Mouse (Mus musculus) intestine, embryonic 16.5 days (tissue): Measurements from ENCODE around the gene Alg5. TPM values are rescaled to one million over a fixed set of nuclear protein-coding genes. Genes with fewer than 3 reads are reported as not detected.
A peak's percentile ranks its signal among the peaks of the same experiment; 100 is the strongest.
"Not testable (repeated sequence)": the region's sequence is repeated elsewhere in the genome, so short reads cannot be mapped to it uniquely, and the experiment has no call there.

Experiments
- ATAC-seq: fragments of 200-750 bp; cut with Nextera tagmentation; 2 replicates; pipeline ENCODE4 v1.8.0; 2017; ENCODE audit warnings: moderate TSS enrichment, moderate library complexity
- H3K27ac ChIP-seq: fragments of 300-500 bp; sonication (generic); 2 replicates; pipeline ENCODE4 v1.5.1; 2014; ENCODE audit warnings: mild to moderate bottlenecking, low read length
- H3K27me3 ChIP-seq: fragments of 300-500 bp; sonication (generic); replicated peaks from 2 replicates; pipeline ENCODE4 v1.6.1; 2014; ENCODE audit warnings: low read length, control low read depth, mixed read lengths; ENCODE audit not compliant: control insufficient read depth, insufficient read depth
- H3K36me3 ChIP-seq: fragments of 300-500 bp; sonication (generic); 2 replicates; pipeline ENCODE4 v1.6.1; 2014; ENCODE audit warnings: low read length, control low read depth; ENCODE audit not compliant: control insufficient read depth, insufficient read depth
- H3K4me1 ChIP-seq: fragments of 300-500 bp; sonication (generic); 2 replicates; pipeline ENCODE4 v1.6.1; 2014; ENCODE audit warnings: low read length, control low read depth, mixed read lengths; ENCODE audit not compliant: control insufficient read depth, insufficient read depth
- H3K4me2 ChIP-seq: fragments of 300-500 bp; sonication (generic); 2 replicates; pipeline ENCODE4 v1.6.1; 2014; ENCODE audit warnings: low read depth, low read length, control low read depth
- H3K4me3 ChIP-seq: fragments of 300-500 bp; sonication (generic); 2 replicates; pipeline ENCODE4 v1.5.1; 2014; ENCODE audit warnings: mild to moderate bottlenecking, low read length
- H3K9ac ChIP-seq: fragments of 300-500 bp; sonication (generic); 2 replicates; pipeline ENCODE4 v1.6.1; 2014; ENCODE audit warnings: low read depth, low read length
- H3K9me3 ChIP-seq: fragments of 300-500 bp; sonication (generic); 2 replicates; pipeline ENCODE4 v1.6.1; 2016; ENCODE audit warnings: low read length, control low read depth; ENCODE audit not compliant: control insufficient read depth
- WGBS: fragments of 180-500 bp; shearing (Covaris S2); extraction: QIAGEN DNeasy Blood & Tissue Kit; methylation state at CpG from one replicate; pipeline ENCODE4 v1.1.7; 2014; 5-methylcytosine and 5-hydroxymethylcytosine counted together
- polyA plus RNA-seq: library from polyadenylated mRNA; unstranded; fragments of >200 nt; fragmentation: Nextera tagmentation; extraction: Ambion mirVana; gene quantifications from 2 replicates; pipeline ENCODE4 v1.2.1, GENCODE M21; 2015

Alg5 gene
- 64.3 and 66.2 TPM in 2 replicates for polyA plus RNA-seq

DNA sequence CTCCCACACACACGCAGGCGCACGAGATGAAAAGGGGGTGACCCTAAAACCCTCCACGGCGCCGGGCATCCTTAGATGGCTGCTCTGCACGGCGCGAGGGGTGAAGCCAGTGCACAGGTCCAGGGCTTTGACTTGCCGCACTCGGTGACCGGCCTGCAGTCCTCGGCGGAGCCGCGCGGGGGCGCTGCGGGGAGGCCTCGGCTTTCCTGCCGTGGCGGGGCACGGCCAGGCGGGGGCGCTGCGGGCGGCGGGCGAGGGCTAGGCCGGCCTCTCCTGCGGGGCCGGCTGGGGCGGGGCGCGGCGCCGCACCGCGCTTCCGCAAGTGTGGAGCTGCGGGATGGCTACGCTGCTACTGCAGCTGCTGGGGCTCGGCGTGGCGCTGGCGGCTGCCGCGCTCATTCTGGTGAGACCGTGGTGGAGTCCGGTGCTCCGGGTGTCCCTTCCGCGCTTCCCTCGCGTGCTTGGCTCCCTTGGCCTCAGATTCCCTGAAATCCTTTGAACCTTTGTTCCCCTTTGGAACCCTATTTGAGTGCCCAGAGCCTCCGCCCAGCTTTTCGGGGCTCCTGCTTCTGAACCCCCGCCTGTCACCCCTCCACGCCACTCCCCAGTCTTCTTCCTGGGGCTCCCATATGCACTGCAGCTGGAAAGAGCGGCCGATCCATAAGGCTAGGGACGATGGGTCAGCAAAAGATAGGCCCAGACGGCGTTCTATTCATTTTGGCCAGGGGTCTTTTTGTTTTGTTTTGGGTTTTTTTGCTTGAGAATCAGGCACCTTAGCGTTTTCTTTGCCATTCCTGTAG is at the start of gene Alg5, which contains the start of gene Exosc8:
Gene Alg5 (plus strand): TSS at position 293 of the 800 bp plus-strand sequence.
Gene Exosc8 (minus strand): TSS at position 147 of the 800 bp plus-strand sequence.
- Histone ChIP-seq H3K9me3 (no peaks in the 10 kb centered on the region), H3K27me3 (no peaks in the 10 kb centered on the region), H3K27ac (peak within 1 kb of the TSS; percentile 100), H3K4me2 (peak within 1 kb of the TSS; percentile 86), H3K9ac (peak within 1 kb of the TSS; percentile 97), H3K36me3 (peaks cover 5% of the 10 kb centered on the region; the same call in 1 of the 2 replicates), H3K4me1 (peaks cover 3% of the 10 kb centered on the region; the same call in 1 of the 2 replicates), H3K4me3 (peak within 1 kb of the TSS; percentile 92)
- peak; percentile 94 for ATAC-seq
- WGBS, result under 1% methylated on average over 50 of the region's 65 CpGs

DNA sequence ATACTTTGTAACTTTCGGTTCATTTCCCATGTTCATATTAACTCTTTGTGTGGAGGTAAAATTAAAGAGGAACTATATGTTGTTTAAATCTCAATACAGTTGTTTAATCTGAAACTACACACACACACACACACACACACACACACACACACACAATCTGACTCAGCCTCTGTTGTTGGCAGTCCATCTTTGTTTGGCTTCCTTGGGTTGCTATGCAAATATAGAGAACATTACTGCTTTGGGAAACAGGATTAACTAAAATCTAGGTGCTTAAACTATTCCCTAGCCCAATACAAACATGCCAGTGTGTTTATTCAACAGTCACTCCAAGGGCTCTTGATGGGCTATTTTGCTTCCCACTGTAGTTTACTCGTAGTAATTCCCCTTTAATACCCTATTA is 48.1 kb upstream of the Alg5 start:
- Histone ChIP-seq H3K9me3 (no peaks in the 10 kb centered on the region), H3K9ac (no peak overlapping the region), H3K4me3 (no peak overlapping the region), H3K4me2 (no peak overlapping the region), H3K27me3 (no peaks in the 10 kb centered on the region), H3K27ac (no peak overlapping the region), H3K36me3 (no peaks in the 10 kb centered on the region), H3K4me1 (no peaks in the 10 kb centered on the region)
- no peak for ATAC-seq
- WGBS, result 63% methylated on average over 2 of the region's 2 CpGs

DNA sequence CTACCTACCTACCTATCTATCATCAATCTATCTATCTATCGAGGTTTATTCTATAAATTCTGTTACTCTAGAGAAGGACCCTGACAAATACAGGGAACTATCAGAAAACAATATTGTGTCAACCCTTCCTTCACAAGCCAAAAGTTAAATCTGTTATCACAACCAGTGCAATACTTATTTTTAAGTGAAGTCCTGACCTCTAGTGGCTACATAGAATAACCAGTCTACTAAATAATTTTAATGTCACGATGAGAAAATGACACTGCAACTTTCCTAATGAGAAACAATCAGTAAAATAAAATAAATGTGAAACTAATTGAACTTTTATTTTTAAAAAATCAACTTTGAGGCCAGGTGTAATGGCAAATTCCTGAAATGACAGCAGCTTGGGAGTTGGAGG is 46.2 kb upstream of the Alg5 start:
- no peaks in the 10 kb centered on the region for H3K4me1 ChIP-seq
- WGBS, result 52% methylated on average over 2 of the region's 2 CpGs
- H3K4me2 ChIP-seq, result no peak overlapping the region
- no peaks in the 10 kb centered on the region for H3K9me3 ChIP-seq
- no peaks in the 10 kb centered on the region for H3K27me3 ChIP-seq
- no peak for ATAC-seq
- H3K27ac ChIP-seq, result no peak overlapping the region
- no peak overlapping the region for H3K9ac ChIP-seq
- H3K4me3 ChIP-seq, result no peak overlapping the region
- H3K36me3 ChIP-seq, result no peaks in the 10 kb centered on the region

DNA sequence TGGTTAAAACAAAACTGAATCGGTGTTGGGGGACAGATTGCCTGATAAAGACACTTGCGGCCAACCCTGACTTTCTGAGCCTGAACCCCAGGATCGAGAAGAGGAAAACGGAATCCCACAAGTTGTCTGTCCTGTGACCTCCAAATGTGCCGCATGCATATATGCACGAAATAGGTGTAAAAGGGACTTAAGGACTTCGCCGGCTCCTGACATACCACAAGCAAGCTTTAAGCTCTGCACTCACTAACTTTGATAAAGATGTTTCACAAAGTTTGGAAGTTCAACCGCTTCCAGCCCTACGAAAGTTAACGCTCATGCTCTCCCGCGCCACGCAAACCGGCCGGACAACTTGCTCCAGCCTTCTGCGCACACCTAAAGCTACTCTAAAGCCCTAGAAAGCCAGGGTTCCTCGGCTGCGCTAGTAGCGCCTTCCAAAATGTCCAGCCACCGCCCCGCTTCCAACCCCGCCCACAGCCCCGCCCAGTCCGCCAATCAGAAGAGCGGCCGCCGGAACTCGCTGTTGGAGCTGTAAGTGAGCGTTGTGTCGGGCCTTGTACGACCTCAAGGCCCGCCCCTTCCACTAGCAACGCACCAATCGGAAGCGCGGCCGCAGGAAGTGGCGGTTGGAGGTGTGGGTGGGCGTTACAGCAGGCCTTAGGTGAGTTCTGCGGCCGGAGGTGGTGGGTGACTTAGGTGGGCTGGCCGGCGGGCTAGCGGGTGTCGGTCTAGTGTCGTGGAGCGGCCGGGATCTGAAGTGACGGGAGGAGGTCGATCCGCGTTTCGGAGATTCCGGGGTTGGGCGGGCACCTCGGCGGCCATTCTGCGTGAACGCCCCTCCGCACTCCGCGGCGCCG is 42.9 kb upstream of the Alg5 start, which contains the start of gene Supt20:
Gene Supt20 (plus strand): TSS at position 606 of the 854 bp plus-strand sequence.
- Histone ChIP-seq H3K9me3 (no peaks in the 10 kb centered on the region), H3K4me2 (peak within 1 kb of the TSS; percentile 55), H3K36me3 (0 out of 2 replicates have a peak, but pooled peaks cover 3% of the 10 kb centered on the region), H3K9ac (peak within 1 kb of the TSS; percentile 80), H3K27me3 (no peaks in the 10 kb centered on the region), H3K27ac (peak within 1 kb of the TSS; percentile 93), H3K4me1 (peaks cover 3% of the 10 kb centered on the region; the same call in 1 of the 2 replicates), H3K4me3 (peak within 1 kb of the TSS; percentile 77)
- 2% methylated on average over 65 of the region's 65 CpGs for WGBS
- peak; percentile 99 for ATAC-seq

DNA sequence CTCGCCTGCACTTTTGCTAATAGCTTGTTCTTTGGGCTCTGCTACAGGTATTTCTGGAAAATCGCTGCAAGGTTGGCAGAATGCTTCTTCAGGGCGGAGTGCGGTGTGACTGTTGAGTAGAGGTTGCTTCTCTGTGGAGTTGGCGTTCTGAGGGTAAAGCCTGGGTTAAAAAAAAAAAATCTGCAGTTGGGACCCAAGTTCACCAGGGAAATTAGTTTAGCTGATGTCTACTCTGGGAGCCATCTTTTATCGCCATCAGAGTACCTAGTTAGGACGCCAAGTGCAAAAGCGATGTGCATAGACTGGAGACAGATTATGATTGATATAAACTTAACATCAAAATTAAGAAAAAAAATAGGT is 42.3 kb upstream of the Alg5 start:
- Histone ChIP-seq H3K36me3 (0 out of 2 replicates have a peak, but pooled peaks cover 3% of the 10 kb centered on the region), H3K9me3 (no peaks in the 10 kb centered on the region), H3K4me3 (peak overlapping the region; percentile 77), H3K27ac (peak overlapping the region; percentile 93), H3K4me2 (peak overlapping the region; percentile 55), H3K9ac (peak overlapping the region; percentile 80), H3K27me3 (no peaks in the 10 kb centered on the region), H3K4me1 (peaks cover 3% of the 10 kb centered on the region; the same call in 1 of the 2 replicates)
- ATAC-seq, result peak; percentile 34
- WGBS, result 0% methylated on average over 8 of the region's 8 CpGs

DNA sequence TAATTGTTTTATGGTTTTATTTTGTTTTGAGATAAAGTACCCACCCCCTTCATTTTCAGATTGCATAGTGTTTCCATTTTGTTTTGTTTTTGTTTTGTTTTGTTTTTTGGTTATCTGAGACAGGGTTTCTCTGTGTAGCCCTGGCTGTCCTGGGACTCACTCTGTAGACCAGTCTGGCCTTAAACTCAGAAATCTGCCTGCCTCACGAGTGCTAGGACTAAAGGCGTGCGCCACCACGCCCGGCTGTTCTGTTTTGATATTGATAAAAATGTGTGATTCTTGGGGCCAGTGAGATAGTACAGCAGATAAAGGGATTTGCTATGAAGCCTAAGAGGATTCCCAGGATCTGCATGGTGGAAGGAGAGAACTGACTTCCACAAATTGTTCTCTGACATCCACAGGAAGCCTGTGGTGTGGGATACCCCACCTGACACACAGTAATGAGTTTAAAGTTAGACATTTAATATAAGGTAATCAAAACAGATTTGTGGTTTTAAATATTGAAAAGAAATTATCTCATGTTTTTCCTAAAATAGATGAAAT is 35.5 kb upstream of the Alg5 start:
- no peak overlapping the region for H3K4me2 ChIP-seq
- no peak overlapping the region for H3K4me3 ChIP-seq
- WGBS, result 75% methylated on average over 5 of the region's 5 CpGs
- no peak overlapping the region for H3K27ac ChIP-seq
- H3K9me3 ChIP-seq, result no peaks in the 10 kb centered on the region
- H3K27me3 ChIP-seq, result no peaks in the 10 kb centered on the region
- H3K9ac ChIP-seq, result no peak overlapping the region
- H3K36me3 ChIP-seq, result peaks cover 5% of the 10 kb centered on the region; the same call in 1 of the 2 replicates
- no peak for ATAC-seq
- no peaks in the 10 kb centered on the region for H3K4me1 ChIP-seq

DNA sequence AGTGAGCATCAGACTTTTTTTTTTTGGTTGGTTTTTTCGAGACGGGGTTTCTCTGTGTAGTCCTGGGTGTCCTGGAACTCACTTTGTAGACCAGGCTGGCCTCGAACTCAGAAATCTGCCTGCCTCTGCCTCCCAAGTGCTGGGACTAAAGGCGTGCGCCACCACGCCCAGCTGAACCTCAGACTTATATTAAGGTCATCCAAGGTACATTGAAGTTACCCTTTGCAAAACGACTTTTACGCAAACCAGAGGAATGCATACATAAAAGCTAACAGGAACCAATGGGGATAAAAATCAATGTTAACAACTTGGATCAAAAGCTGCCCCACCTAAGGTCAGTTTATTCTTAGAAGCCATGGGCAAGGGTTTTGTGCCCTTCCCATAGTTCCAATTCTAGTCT is 31.2 kb upstream of the Alg5 start:
- H3K27ac ChIP-seq, H3K36me3 ChIP-seq, H3K9ac ChIP-seq, ATAC-seq, H3K4me2 ChIP-seq, H3K4me3 ChIP-seq, H3K27me3 ChIP-seq, H3K9me3 ChIP-seq, H3K4me1 ChIP-seq: not testable (repeated sequence)
- 92% methylated on average over 8 of the region's 8 CpGs for WGBS

DNA sequence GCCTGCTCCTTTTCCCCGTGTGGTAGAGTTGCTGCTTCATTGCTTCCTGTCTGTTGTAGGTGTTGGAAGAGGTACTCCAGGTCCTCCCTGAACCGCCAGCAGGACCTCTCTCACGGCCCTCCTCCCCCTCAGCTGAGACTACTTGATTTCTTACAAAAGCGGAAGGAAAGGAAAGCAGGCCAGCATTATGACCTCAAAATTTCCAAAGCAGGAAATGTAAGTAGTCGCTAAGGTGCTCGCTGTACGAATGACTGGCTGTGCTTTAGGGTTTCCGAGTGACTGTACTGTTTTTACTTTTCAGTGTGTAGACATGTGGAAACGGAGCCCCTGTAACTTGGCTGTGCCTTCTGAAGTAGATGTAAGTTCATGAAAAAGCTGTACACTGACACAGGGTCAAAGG is 26.4 kb upstream of the Alg5 start:
- Histone ChIP-seq H3K27me3 (no peaks in the 10 kb centered on the region), H3K4me3 (no peak overlapping the region), H3K4me1 (no peaks in the 10 kb centered on the region), H3K9ac (no peak overlapping the region), H3K27ac (no peak overlapping the region), H3K4me2 (no peak overlapping the region), H3K36me3 (peaks cover 8% of the 10 kb centered on the region), H3K9me3 (no peaks in the 10 kb centered on the region)
- WGBS, result 86% methylated on average over 9 of the region's 9 CpGs
- ATAC-seq, result no peak

DNA sequence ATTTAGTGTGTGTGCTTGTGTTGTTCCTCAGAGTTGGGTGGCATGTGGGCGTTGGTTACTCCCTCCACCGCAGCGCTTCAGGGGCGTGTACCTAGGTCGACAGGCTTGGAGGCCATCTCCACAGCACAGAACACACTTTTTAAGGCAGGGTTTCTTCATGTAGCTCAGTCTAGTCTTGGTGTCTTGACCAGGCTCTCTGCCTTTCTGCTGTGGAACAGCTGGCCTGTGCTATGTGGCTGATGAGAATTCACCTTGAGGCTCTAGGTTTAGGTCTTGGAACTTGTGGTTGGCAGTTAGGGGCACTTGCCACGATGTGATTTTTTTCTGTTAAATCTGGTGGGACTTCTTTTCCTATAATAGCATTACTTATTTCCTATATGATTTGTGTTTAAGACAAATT is 21.1 kb upstream of the Alg5 start, which contains the start of gene Gm21958:
Gene Gm21958 (minus strand): TSS at position 101 of the 400 bp plus-strand sequence.
- Histone ChIP-seq H3K4me3 (no peak within 1 kb of the TSS), H3K9ac (no peak within 1 kb of the TSS), H3K27me3 (no peaks in the 10 kb centered on the region), H3K4me2 (no peak within 1 kb of the TSS), H3K4me1 (no peaks in the 10 kb centered on the region), H3K9me3 (no peaks in the 10 kb centered on the region), H3K36me3 (peaks cover 13% of the 10 kb centered on the region), H3K27ac (no peak within 1 kb of the TSS)
- ATAC-seq, result no peak
- 91% methylated on average over 6 of the region's 6 CpGs for WGBS
